Mouse (Mus musculus) embryo, embryonic 10 days (tissue): Measurements from ENCODE around the gene Hs2st1.

Experiments
- DNase-seq: peaks from one replicate; pipeline ENCODE4 v3.0.0-alpha.2; 2015; ENCODE audit warnings: low spot score

The Hs2st1 gene

DNA sequence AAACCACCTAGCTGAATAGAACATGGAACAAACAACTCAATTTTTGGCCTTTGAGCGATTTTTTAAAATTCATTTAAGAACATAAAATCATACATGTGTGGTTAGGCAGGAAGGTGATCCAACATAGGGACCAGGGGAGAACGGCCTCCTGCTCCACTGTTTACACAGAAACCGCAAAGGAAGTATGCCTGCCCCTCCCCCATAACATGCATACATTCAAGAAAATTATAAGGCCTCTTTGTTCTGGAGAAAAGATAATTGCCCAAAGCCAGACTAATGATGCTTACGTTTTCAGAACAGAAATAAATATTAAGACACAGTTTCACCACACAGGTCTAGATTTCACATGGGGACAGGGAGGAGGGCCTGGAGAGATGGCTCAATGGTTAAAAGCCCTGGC, 18.6 kb downstream of the Hs2st1 start:
- no peak for DNase-seq

DNA sequence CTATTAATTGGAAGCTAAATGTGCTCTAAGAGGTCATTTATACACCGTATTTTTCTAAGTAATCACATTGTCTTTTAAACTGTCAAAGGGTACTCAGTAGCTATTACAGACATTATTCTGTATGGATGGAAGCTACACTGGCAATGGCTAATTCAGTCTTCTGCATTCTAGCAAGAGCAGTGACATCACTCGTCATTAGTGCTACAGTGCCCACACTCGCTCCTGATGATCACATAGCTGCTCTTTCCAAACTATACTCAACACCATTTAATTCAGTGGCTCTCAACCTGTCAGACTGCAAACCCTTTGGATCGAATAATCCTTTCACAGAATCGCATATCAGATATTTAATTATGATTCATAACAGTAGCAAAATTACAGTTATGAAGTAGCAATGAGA, 19.3 kb downstream of the Hs2st1 start:
- DNase-seq = no peak

DNA sequence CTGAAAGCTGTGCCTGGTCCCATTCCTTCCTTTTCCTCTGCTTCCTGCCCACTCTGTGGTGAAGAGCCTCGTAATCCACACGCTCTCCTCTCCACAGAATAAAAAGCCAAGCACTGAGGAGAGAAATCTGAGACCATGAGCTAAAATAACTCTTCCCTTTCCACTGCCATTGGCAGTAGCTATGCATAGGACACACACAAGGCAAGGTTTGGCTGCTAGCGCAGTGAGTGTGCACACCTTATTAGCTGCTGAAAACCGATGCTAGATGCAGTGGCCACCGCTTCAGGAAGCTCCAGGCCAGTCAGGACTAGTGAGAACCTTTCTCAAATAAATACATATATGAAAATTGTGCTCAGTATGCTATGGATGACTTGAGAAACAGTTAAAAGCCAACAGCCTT, 19.9 kb downstream of the Hs2st1 start:
- DNase-seq = no peak

DNA sequence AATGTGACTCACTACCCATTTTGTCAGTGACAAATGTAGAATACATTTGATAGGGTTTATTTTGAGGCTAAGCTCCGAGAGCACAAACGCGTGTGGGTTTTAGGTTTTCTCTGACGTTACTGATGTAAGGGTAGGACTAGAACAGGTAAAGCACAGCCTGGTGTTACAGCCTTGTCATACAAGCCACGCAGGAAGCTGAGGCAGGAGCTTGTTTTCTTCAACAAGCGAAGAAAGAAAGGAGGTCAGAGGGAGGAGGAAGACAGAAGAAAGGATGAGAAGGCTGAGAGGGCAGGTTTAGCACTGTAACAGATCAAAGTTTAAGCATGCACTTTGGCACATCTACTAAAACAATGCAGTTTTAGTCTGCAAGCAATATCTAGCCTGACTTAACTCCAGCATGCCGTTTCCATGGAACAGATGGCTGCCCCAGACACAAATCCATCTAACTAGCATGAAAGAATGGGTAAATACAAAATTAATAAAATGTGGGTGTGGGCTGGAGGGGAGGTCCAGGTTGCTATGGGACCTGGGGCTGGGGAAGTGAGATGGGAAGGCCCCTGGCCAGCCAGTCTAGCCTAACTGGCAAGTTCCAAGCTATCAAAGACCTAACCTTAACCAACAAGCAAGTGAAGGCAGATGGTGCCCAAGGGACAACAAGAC, 21.7 kb downstream of the Hs2st1 start:
- no peak for DNase-seq

DNA sequence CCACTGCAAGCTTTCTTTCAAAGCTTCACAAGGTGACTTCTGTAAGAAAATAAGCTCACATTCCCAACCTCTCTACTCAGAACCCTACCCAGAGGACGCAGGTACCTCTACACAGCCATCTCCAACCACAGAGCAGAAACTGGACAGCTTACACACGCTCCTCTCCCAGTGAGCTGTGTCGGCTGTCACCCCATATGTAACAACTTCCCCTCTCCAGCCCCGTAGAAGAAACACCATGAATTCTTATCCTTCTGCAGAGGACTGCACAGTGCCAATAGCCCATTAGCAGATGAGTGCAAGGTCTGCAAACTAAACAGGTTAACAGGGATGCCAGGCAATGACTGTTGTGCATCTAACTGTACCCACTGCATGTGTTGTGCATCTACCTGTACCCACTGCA, 23.5 kb downstream of the Hs2st1 start:
- no peak for DNase-seq

DNA sequence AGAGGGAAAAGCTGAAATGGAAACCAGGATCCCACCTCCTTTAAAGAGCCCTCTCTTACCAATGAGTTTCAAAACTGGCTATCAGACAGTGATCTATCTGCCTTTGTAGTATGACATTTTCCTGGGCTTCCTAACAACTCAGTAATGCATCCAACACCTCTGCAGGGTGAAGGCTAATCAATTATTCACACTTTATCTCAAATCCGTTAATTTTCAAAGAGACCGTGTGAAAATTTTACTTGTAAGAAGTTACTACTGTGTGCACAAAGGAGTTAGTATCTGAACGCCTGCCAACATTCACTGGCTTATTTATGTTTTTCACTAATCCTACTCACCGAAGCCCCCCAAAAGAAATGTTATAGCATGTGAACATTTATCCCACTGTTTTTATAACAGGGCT, 24.1 kb downstream of the Hs2st1 start:
- no peak for DNase-seq

DNA sequence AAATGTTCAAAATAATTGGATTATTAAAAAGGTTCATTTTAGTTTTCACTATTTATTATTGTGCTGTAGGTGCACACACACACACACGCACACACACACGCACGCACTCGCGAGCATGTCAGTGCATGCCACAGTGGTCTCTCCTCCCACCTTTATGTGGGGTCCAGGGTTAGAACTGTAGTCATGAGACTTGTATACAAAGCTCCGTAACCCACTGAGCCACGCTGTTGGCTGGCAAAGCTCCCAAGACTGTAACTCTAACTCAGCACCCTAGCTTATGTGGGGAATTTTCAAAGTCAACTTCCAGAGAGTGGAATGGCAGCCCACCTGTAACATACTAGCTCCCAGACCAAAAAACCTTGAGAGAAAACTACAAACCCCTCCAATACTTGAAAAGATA, 24.8 kb downstream of the Hs2st1 start:
- DNase-seq = no peak

DNA sequence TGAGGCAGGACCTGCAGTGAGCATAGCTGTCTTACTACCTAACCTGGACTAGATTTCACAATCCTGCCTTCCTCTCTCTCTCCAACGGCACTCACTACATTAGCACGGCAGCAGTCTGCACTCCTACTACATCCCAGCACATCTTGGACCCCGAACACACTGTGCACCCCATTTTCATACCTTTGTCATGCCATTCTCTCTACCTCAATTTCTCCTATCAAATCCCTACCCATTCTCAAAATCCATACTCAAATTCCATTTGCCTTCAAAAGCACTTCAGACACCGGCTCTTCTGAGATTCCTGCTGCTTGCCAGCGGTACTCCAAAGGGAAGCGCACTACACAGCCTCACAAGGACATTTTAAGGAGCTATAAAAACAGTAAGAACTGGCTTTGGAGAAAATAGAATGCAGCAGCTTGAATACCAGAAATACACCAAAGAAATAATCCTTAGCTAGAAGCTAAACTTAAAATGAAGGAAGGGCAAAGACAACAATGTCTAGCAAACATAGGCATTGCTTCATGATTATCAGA, 28.0 kb downstream of the Hs2st1 start:
- DNase-seq = no peak

DNA sequence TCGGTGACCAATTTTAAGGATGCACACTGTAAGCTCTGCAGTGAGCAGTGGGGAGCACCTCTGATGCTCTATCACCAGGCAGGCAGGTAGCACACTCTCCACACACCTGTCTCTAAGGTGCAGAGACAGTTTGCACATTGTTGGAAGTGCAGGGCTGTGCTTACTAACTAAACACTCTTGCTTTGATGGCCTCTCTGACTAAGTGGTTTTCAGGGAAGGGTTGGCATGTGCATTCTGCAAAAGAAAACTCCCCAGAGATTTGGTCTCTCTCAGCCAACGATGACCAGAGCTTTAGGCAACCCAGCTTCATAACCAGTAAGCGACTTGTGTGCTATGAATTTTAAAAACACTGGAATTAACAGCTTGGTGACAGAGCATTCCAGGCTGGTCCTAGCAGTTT, 29.2 kb downstream of the Hs2st1 start:
- DNase-seq = no peak

DNA sequence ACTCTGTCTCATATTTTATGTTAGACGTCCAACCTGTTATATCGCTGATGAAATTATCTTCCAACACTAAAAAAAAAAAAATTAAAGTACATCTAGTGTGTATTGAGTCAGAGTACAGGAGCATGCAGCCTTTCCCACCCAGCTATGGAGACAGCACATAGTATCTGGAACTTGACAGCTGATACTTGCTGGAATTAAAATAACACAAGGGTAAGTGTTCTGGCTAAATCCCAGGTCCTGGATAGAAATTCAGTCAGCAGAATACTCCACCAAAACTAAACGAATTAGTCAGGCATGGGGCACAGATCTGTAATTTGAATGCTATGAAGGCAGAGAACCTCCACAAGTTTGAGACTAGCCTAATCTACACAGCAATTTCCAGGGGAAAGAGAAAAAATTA, 30.9 kb downstream of the Hs2st1 start:
- no peak for DNase-seq

DNA sequence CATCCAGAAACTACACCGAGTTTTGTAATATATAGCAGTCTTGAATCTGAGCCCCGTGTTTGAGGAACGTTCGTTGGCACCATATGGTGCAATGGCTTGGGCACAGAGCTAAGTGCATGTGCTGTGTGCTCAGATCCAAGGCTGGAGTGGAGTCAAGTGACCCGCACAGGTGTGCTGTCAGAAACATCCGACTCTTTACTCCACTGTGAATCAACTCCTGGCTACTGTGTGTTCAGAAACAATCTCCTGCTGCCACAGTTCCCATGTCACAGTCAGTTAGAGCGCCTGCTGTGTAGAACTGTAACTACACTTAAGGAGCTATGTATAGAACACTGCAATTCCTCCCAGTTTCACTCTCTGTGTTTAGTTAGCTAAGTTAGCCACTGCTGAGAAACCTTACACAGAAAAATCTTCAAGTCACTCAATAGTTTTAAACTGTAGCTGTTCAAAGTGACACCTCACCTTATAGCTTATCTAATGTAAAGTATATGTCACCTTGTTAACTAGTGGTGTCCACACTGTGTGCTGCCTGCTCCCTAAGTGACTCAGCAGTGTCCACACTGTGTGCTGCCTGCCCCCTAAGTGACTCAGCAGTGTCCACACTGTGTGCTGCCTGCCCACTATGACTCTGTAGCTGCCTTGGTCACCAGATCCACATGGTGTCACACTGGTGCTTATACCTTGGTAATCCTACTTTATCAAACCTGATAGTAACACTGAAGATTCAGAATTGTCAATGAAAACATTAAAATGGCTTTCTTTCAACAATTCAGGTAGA, 32.7 kb downstream of the Hs2st1 start:
- DNase-seq = no peak

DNA sequence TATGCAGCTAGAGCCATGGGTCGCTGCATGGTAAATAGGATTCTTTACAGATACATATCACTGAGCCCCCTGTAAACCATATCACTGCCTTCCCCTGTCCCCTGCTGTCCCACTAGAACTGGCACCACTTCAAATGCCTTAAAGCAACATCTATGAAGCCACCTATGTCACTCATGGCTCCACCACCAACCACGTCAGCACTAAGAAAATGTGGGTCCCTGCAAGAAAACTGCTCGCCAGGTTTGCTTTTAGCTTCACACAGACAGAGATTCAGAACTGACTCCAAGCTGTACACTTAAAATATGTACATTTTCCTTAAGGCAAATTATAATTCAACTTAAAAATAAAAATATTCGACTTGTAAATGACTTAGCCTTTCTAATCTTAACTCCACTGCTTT, 34.9 kb downstream of the Hs2st1 start:
- DNase-seq = no peak

DNA sequence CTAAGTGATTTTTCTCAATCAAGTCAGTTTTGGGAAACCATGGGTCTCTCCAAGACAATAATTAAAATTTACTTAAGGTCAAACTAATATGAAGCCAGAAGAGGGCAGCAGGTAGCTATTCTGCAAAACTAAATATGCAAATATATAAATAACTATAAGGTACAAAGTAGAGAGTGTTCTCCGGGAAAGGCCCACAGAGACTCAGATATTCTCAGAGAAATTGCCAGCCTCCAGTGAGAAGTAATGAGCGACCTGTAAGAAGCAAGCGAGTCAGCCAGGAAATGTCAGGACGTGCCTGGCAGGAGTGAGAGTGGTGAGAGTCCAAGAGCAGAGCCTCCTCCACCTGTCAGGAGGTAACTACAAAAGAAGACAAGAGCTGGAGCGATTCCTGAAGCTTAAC, 39.0 kb downstream of the Hs2st1 start:
- DNase-seq = no peak

DNA sequence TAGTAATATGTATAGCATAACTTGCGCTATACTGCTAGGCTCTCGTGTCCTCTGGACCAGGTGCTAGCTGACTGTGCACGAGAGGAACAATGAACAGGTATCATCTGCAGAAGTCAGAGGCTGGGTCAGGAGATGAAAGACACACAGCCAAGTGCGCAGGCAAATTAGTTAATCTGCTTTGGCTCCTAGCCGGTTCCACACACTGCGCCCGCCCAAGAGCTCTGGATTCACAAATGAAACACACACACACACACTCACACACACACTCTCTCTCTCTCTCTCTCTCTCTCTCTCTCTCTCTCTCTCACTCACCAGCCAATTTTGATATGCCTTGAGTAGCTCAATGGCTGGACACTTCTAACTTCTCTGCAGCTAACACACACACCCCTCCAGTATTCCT, 42.1 kb downstream of the Hs2st1 start:
- no peak for DNase-seq

DNA sequence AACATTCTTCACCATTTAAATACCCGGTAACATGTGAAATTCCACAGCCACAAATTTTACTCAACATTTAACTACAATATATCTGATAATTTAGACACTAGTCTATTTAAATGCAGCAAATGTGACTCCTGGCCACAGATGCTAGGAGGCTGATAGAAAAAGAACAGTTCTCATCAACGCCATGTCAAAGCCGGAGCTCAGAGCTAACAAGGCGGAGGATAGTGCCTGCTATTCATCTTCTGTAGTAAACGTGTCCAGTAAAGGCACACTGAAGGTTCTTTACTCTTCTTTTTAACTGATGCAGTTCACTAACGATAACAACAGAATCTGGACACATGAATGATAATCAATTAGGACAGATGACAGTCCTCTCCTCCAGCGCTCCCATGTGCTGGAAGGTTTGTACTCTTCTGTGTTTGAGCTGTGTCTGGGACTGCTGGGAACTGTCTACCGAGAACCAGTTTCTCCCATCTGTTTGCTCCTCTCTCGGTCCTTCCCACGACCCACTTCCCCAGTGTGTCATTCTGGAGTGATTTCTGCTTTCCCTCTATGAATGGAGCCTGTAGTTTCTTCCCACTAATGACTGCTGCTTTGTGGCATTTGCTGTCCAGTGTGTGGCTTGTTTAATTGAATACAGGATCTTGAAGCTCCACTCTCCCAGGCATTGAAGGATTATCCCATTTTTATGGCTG, 50.3 kb downstream of the Hs2st1 start:
- DNase-seq = no peak

DNA sequence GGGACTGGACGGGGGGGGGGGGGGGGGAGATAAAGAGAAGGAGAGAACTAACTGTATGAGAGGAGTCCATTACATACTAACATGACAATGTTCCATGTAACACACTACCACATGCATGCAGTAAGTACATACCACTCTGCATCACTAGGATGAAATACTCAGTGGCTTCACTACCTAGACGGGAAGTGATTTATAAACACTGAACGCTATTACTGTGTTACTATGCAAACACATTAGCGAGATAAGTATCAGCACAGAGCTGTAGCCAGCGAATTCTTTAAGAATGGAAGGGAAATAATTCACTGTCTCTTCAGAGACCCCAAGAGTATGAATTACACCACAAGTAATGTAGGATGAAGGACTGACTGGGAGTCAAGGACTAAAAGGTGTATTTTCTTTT, 51.1 kb downstream of the Hs2st1 start:
- no peak for DNase-seq

DNA sequence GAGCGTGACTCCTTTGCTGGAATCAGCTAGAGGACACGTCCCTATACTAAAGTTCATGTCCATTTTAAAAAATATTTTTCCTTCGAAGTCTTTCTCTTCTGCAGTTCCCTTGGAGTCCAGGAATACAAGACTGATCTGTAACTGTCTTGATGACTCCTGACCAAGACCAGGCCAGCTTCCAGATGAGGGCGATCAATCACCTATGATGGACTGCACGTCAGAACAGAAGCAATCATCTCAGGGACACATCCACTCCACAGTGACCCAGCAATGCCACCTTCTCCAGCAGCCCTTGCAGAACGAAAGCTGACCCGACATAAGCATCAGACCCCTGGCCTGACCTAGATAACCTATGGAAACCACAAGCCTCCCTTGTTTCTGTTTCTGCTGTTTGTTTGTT, 54.7 kb downstream of the Hs2st1 start:
- no peak for DNase-seq

DNA sequence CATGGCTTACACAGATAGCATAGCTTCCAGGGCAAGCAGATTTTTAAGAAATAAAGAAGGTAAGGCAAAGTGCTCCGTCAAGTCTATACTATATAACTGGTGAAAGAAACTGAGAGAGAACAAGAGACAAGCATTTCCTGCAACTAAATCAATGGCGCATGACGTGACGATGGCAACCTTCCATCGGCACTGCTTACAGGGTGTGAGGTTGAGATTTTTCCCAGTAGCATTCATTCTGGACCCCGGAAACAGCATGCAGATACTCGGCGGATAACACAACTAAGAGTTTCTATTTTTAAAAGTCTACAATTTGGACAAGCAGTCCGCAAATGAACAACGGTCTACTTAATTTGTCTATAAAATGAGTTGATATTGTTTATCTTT, 55.9 kb downstream of the Hs2st1 start:
- DNase-seq = no peak

DNA sequence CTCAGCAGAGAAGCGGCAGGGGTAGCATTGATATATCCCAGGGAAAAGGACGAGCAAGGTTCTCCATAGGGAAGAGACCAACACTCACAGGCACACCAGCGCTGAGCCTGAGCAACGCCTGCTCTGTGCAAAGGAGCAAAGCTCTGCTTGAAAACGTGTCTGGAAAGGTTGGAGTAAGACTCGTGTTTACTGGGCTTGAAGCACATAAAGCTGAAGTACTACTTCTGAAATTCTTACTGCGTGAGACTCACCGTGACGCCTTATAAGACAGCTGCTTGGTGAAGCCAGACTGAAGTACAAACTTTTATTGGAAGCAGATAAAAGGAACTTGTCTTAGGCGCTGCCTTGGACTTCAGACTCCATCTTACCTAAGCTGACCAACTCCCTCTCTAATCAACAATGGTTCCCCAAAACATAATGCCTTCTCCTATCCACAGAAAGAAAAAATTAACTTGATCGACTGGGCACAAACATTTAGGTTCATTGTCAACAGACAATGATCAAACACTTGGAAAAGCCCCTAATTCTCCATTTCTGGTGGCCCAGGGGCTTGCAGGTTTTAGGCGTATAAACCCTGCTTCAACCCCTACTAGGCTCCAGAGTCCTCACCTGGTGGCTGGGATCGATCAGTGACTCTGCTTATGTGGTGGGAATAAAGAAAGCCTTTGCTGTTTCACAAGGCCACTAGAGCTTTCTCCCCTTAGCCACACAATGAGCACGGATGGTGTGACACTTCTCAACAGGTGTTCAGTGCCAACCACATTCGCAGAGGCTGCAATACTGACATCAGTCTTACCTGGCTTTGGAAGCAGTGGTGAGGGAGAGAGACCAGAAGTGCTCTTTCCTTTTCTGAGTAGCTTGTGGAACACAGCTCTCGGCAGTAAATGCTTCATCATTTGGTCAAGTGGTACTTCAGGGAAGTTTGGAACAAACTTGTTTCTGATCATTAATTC, 56.5 kb downstream of the Hs2st1 start:
- DNase-seq = no peak

DNA sequence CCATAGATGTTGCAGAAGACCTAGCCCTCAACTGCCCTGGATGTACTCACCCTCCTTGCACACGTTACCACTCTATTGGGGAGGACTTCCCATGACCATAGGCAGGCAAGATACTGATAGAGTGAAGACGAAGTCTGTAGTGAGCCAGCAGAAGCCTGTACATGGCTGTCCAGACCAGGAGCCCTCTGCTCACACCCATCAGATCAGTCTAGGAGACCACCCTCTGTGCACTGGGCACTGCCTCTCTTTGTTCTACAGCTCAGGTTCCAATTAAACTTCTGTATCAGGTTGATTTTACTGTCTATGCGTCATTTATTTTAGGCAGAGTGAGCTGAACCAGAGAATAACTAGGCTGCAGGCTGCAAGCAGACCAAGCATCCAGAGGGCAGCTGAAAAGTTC, 59.3 kb downstream of the Hs2st1 start:
- no peak for DNase-seq

DNA sequence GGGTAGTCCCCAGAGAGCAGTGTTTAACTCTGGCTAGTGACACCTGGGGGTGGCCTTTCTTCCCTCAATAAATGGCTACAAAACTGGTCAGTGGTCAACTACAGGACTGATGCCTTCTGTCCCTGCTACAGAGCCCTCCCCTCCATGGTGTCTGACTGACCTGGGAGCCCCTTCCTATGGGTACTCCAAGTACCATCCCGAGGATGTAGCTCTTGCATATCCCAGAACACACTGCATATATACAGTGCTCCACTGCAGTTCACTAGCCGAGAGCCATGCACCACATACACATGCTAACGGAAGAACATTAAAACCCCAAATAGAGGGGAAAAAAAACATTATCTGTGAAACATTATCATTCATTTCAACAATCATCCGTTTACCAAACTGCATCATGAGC, 61.6 kb downstream of the Hs2st1 start:
- DNase-seq = no peak

DNA sequence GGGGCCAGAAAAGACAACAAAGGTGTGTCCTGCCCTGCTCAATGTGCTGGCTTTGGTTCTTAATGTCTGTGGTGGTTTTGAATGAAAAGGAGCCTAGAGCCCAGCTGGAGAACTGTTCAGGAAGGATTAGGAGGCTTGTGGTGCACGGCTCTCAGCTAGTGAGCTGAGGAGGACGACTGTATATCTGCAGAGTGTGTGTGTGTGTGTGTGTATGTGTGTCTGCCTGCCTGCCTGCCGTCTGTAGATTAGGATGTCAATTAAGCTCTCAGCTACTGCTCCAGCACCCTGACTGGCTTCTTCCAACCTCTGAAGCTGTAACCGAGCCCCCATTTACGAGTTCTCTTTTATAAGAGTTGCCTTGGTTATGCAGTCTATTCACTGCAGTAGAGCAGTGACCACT, 62.1 kb downstream of the Hs2st1 start:
- no peak for DNase-seq
